Mouse (Mus musculus): ENCODE measurements around the gene Mtcl1. TPM values are rescaled to one million over a fixed set of nuclear protein-coding genes. Genes with fewer than 3 reads are reported as not detected.
"Not testable (repeated sequence)": the region's sequence is repeated elsewhere in the genome, so short reads cannot be mapped to it uniquely, and the experiment has no call there.

The Mtcl1 gene
- total RNA-seq, 2 experiments from 2014 or later = 30.3 to 31.4 TPM

- peak; percentile 37 to 59 for DNase-seq (ENCODE audit: low spot score in 2 of 2)
Measured at GRCm38 (mm10) chr17:66448421-66449405, 837 bp downstream of the Mtcl1 start.

DNA sequence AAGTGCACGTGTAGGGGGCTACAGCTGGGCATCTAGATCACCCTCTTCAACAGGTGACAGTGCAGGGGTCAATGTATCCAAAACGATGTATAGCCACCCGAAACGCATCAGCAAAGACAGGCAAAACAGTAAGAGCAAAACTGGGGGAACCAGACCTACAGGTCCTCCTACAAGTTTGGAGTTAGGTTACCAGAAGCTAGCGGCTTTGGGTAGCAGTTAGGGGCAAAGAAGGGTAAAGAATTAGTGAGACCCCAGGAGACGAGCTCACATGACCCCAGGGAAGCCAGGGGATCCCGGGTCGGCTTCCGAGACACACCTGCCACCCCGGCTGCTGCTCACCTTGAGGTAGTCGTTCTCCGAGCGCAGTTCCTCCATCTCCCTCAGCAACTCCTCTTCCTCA lies 1.6 kb downstream of the Mtcl1 start:
- no peak for DNase-seq (ENCODE audit: low spot score in 2 of 2)

DNA sequence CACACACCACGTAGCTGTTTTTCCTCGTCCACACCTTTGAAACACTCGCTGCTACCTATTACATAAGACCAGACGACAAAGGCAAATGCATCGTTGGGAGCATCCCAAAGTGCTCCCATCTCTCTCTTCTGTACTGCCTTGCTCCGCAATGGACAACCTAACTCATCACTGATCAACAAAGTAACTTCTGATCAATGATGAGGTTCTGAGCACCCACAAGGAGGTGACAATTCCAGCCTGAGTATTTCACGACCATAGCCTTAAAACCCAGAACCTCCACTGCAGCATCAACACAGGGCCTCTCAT lies 2.6 kb downstream of the Mtcl1 start:
- DNase-seq (ENCODE audit: low spot score in 2 of 2) = no peak

DNA sequence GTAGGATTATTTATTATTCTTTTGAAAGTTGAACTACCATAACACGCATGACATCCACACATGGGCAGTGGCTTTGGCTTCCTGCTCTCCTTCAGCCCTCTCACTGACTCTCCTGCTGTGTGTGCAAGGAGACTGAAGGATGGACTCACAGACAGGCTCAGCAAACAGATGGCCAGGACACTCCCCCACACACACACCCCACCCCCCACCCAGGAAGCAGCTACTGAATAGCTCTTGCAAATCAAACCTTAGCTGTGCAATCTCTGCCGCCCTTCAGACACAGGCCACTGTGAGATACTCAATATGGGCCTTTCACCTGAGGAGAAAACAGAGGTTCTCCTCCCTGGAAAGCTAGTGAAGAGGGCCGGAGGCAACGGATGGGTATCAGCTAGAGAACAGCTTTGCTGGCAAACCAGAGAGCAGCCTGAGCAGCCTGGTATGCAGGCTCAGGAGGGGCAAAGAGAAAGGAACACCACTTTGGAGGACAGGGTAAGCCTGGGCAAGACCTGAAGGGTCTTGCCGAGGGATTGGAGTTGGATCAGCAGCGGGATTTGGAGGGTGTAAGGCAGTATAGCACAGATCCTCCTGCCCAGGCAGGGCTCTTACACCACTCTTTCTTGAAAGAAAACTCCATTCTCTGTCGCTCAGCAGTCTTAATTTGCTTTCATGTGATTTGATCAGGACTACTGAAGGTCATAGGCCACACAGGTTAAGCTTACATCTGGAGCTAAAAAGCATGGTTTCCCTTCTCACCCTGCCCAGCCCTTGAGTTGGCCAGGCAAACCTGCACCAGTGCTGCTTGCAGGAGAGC lies 3.1 kb downstream of the Mtcl1 start:
- no peak for DNase-seq (ENCODE audit: low spot score in 2 of 2)

GRCm38 (mm10) chr17:66444059-66444700 lies 5.4 kb downstream of the Mtcl1 start:
- no peak for DNase-seq (ENCODE audit: low spot score in 2 of 2)

GRCm38 (mm10) chr17:66439888-66440287 lies 9.7 kb downstream of the Mtcl1 start:
- DNase-seq (ENCODE audit: low spot score in 2 of 2) = no peak

DNA sequence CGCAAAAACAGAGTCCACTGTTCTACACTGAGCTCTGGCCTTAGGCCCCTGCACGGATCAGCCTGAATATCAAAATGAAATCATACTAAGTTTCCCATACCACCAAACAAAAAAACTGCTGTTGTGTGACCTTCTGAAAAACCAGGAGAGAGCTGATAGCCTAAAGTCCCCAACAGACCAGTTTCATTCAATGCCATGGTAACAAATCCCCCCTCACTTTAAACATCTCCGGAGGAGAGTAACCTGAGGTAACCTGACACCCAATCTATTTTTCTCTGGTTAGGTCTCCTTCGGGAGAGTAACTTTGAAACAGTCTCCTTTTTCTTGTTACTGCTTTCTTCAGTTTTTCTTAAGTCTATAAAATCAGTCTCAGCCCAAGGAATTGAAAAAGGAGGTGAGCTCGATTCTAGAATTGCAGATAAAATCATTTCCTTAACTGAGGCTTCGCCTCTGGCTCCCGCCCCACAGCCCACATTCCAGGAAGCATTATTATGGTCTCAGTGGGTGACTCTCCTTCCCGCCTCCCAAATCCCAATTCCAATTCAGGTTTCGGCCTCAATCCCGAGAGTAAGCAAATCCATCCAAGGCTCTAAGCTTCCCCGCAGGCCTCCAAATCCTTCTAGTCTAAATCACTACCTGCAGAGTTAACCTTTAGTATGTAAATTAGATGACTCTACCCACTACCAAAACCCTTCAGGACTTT lies 10.3 kb downstream of the Mtcl1 start:
- DNase-seq (ENCODE audit: low spot score in 2 of 2) = no peak

DNA sequence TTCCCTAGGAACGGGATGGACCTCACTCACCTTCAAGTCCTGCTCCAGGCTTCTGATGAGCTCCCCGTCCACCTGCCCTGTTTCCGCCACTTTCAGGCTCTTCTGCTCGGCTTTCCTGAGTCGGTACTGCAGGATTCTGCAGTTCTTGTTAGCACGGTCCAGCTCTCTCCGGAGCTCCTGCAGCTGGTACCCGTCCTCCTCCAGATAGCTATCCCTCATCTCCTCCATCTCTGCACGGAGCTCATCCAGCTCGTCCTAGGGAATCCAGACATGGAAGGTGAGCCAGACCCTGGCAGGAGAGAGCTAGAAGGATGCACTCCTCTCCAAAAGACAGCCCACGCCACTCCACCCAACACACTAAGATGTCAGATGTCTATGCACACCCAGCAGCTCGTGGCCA lies 11.4 kb downstream of the Mtcl1 start:
- no peak for DNase-seq (ENCODE audit: low spot score in 2 of 2)

DNA sequence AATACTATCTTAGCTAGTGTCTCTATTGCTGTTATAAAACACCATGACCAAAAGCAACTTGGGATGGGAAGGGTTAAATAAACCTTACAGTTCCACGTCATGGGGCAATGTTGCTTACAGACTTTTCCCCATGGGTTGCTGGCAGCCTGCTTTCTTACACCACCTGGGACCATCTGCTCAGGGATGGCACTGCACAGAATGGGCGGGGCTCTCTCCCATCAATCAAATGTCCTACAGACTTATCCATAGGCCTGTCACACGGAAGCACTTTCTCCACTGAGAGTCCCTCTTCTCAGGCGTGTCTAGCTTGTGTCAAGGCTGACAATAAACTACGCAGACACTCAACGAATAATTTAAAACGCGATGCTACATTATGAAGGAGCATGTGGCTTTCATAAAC lies 12.7 kb downstream of the Mtcl1 start:
- DNase-seq (ENCODE audit: low spot score in 2 of 2) = no peak

- DNase-seq (ENCODE audit: low spot score in 2 of 2) = no peak
Measured at GRCm38 (mm10) chr17:66435982-66436381, 13.6 kb downstream of the Mtcl1 start.

- DNase-seq (ENCODE audit: low spot score in 2 of 2) = no peak
Measured at GRCm38 (mm10) chr17:66435007-66435406, 14.5 kb downstream of the Mtcl1 start.

DNA sequence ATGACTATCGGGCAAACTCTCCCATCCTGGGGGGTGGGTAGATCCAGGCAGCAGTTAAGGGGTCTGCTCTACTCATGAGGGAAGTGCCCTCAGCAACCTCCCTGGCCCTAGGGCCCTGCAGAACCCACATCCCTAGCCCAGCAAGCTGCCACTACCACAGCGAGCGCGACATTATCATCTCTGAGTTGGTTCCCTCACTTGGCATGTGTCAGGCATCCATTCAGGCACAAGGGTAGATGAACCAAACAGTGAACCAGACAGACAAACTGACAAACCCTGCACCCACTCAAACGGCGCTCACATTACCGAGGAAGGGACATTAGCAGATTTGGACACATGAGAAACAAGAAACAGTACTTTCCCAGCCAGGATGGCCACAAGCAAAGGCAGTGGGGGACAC lies 15.0 kb downstream of the Mtcl1 start:
- DNase-seq (ENCODE audit: low spot score in 2 of 2) = no peak

DNA sequence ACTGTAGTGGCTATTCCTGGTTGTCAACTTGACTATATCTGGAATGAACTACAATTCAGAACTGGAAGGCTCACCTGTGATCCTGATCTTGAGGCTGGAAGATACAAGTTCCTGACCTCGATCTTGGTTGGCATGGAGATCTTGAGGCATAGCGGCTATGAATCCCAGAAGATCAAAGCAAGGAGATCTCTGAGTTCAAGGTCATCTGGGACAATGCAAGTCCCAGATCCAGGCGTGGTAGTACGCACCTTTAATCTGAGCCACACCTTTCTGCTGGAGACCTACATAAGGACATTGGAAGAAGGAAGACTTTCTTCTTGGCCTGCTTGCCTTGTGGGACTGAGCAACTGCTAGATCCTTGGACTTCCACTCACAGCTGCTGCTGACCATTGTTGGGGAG lies 24.9 kb downstream of the Mtcl1 start:
- DNase-seq (ENCODE audit: low spot score in 2 of 2) = not testable (repeated sequence)

DNA sequence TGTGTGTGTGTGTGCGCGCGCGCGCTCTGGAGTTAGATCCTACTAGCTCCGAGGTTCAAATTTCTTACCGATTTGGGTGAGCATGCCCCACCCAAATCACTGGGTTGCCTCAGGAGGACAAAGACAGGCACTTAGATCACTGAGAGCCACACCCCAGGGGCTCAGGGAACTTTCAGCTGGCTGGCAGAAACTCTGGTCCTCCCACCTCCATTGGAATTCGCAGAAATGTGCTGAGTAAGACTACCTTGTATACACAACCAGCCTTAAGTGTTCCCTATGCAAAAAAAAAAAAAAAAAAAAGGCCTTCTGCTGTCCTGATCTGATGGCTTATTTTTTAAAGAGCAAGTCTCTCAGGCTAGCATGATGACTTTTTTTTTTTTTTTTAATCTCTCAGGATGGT lies 30.1 kb downstream of the Mtcl1 start:
- no peak for DNase-seq (ENCODE audit: low spot score in 2 of 2)

- DNase-seq (ENCODE audit: low spot score in 2 of 2) = no peak
Measured at GRCm38 (mm10) chr17:66417748-66418147, 31.8 kb downstream of the Mtcl1 start.

DNA sequence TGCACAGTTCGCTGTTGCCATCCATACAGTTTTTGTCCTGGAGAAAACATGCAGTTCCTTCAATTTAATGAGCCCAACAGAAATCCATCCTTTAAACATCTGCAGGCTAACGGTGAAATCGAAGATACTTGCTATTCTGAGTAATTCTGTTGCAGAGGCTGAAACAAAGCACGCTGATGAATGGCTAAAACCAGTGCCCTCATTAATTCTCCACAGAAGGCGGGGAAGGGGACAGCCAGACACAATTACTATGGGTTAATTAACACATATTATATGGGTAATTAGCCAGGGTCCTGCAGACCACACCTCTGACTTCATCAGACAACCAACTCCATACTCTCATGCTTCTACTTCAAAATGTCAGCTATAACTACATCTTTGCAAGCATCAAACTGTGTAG lies 32.2 kb downstream of the Mtcl1 start:
- DNase-seq (ENCODE audit: low spot score in 2 of 2) = no peak

GRCm38 (mm10) chr17:66416841-66417313 lies 32.7 kb downstream of the Mtcl1 start:
- peak; percentile 23 to 40 for DNase-seq (ENCODE audit: low spot score in 2 of 2)

- DNase-seq (ENCODE audit: low spot score in 2 of 2) = no peak
Measured at GRCm38 (mm10) chr17:66416436-66416835, 33.1 kb downstream of the Mtcl1 start.

- no peak for DNase-seq (ENCODE audit: low spot score in 2 of 2)
Measured at GRCm38 (mm10) chr17:66414331-66414730, 35.2 kb downstream of the Mtcl1 start.

DNA sequence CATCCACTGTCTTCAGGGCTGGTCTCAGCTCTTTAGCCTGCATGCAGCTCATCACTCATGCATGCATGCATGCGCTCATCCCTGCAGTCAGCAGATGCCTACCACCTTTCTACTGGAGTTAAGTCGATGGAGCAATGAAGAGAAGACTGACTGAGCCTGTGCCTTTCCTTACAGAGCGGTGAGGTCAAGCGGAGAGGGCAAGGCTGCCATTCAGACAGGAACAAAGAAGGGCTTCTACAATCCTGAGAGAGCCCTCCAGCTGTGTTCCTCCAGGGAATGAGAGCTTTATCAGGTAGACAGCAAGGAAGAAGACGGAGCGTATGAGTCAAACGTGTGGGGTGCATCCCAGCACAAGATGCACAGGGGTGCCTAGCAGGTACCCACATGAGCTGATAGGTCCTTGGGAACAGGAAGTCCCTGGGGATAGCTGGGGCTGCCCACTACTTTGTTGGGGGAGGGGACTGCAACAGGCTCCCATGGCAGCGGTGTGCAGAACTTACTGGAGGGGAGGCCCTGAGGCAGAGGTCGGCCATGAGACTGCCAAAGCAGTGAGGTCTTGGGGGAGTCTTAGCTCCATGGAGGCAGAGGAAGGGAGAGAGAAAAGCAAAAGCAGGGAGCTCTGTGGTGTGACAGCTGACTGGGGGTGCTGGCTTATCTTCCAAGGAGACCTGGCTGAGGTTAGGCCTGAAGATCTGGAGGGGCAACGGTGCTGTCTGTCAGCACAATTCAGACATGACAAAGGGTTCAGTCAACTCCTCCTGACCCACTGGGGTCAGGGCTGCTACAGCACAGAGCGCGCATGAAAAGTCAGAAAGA lies 37.2 kb downstream of the Mtcl1 start:
- no peak for DNase-seq (ENCODE audit: low spot score in 2 of 2)

Measured in gastrocnemius, postnatal 4 days (tissue).